Mouse (Mus musculus) liver, postnatal 0 days (tissue): ENCODE results near the gene Ppp1r9b.

Source experiments
- CTCF ChIP-seq: sonication (generic); IDR thresholded peaks from 2 replicates; pipeline ENCODE4 v1.5.1; 2016; ENCODE audit warnings: antibody characterized with exemption, low read depth
- EP300 ChIP-seq: IDR thresholded peaks from 2 replicates; pipeline ENCODE4 v1.6.1; 2016; ENCODE audit warnings: antibody characterized with exemption, low read depth, mild to moderate bottlenecking

GRCm38 (mm10) chr11:95025227-95026012 lies 34.6 kb downstream of the Ppp1r9b start:
- TF ChIP-seq CTCF: no peak
- no peak for TF ChIP-seq EP300
